Mouse (Mus musculus): ENCODE measurements around the gene Erg.

DNA sequence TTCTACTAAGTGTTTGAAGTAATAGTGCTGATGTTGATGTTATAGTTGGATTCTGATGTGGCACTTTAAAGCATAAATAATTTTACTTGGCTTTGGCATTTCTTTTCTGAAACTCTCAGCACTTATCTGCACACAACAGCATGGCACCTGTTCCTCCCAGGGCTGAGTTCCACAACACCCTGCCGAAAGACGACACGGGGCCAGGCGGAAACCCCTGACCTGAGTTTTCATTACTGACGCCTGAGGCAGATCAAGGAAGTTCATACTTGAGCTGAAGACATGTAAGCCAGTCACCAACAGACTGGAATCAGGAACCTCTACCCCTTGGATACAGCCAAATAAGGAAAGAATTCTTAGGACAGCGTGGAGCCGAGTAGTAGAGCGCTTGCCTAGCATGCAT lies 134.0 kb downstream of the Erg start:
- no peak for TF ChIP-seq CTCF (IDR thresholded peaks at IDR 0.05; ENCODE audit: borderline replicate concordance, insufficient read depth, low read depth, low read length)
- no peak for TF ChIP-seq POLR2A (IDR thresholded peaks at IDR 0.05; ENCODE audit: borderline replicate concordance, insufficient read depth, low read length)
